Mouse (Mus musculus) T-helper 17 cell (primary cell): ENCODE measurements at regions not wholly inside any gene's neighbourhood (a gene's known extent, or its start where the extent isn't known, plus 50 kb on each side); places are given as distances from the start of the nearest gene placed in this dataset.

Experiments used
- in situ Hi-C, 2 experiments: fragments of 300-600 bp; cut with MboI, MseI; formaldehyde crosslinking; loops; 1 replicate in 1 of 2; 2 replicates in 1 of 2; pipeline ENCODE4 v1.15.1; 2025; ENCODE audit warnings: high pct_unique_total_duplicates in 2 of 2

DNA sequence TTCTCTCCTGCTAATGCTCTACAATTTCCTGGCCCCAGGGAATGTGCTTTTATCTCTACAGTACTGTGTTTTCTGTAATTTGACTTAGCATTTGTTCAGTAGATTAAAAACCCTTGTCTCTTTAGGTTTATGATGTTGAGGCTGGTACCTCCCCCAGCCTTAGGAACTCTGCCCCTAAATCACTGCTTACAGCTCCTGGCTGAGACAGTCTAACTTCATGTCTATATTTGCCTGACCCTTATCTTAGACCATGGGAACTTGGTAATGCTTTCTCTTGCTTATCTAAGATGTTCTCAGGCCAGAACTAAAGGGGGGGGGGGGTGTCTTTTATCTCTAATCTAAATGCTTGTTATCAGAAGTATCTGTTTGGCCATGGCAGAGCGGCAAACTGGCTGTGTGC, 160.1 kb upstream of the Mmadhc start:
- in situ Hi-C loops: no loop called here

DNA sequence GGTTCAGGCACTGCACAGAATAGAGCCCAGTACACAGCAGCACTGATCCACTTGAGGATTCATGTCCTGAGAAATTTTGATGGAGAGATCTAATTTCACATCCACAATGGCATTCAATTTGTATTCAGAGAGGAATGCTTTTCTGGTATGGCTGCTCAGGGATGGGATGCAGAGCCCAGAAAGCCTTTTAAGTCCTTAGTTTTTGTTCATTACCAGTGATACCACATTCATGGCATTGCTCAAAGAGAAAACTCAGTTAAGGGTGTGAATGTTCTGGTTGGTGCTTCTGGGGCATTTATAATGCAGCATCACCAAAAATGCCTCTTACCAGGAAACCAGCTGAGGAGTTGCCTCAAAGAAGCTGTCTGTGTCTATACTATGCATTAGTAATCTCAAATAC, 151.5 kb upstream of the Mmadhc start:
- in situ Hi-C loops: loop anchor here in 1 of 2 experiments (10.0 kb wide), 1 partner anchor 1043 kb away; no protein-coding TSS in a partner anchor

DNA sequence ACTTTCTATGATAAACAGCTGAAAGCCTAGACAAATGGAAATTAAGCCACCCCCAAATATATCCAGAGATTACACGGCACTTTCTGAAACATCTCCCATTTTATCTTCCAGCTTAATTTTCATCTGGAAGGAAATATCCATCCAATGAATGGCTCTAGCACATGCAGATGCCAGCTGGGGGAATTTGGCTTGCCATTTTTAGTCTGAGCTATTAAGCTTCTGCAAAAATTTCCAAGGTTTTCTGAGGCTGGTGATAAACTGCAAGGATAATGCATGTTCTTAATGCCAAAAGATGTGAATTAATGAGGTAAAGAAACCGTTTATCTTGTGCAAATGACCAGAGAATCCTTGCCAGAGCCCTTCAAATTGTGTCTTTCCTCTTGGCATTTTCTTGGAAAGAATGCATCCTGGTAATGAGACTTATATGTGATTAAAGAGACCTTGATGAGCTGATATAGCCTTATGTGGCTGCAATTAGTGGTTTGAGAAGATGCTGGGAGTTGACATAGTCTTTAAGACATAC, 149.4 kb upstream of the Mmadhc start:
- in situ Hi-C loops: loop anchor here in 1 of 2 experiments (10.0 kb wide), 1 partner anchor 1041 kb away; no protein-coding TSS in a partner anchor

GRCm38 (mm10) chr2:50440333-50440732, 143.7 kb upstream of the Mmadhc start:
- in situ Hi-C loops: loop anchor here in 1 of 2 experiments (10.0 kb wide), 1 partner anchor 1036 kb away; no protein-coding TSS in a partner anchor

DNA sequence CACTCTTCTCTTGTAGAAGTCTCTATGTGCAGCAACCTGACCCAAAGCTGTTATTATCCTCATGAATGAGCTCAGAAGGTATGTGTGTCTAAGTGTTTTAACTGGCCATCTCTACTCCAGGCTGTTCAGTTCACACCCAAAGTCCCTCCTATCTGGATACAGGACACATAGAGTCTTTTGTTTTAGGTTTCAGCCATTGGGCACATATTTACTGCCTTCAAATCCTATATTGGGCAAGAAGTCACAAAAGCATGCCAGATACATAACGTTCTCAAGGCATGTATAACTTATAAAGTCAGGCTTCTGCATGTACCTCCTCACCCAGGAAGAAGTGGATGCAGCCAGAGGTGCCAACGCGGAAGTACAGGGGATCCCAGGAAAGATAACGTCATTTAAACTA, 136.6 kb upstream of the Mmadhc start:
- in situ Hi-C loops: no loop called here

DNA sequence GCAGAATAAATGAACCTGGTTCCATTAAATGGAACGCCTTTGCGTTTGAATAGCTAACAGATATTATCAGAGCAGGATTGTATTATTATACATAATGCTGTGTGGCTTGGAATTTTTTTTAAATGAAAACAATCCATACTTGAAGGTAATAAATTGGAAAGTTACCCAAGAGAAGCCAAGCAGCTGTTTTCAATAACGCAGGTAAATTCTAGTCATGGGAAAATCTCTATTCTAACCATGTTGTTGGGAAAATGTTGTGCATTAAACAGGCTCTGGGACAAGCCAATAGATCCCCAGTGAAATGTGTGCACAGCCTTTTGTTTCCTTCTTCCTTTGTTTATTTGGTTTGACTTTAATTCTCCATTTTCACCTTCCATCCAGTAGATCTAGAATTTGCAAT, 128.6 kb upstream of the Mmadhc start:
- in situ Hi-C loops: no loop called here

DNA sequence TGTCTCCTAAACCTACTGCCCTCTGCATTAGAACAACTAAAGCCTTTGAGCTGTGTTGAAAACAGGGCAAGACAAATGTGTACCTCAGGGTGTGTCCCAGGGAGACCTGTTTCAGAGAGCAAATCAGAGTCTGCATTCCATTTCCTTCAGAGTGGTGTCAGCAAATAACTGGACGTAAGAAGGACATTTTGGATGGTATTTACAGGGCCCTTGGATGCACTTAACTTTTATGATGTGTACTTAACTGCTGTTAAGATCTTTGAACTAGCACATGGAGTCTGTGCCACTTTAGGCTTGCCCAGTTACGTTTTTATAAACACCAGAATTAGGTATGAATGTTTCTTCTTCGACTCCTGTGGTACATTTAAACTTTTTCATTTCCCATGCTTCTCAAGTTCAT, 123.0 kb upstream of the Mmadhc start:
- in situ Hi-C loops: no loop called here

- in situ Hi-C loops: no loop called here
Observed at GRCm38 (mm10) chr2:50417643-50418042, 121.0 kb upstream of the Mmadhc start.

DNA sequence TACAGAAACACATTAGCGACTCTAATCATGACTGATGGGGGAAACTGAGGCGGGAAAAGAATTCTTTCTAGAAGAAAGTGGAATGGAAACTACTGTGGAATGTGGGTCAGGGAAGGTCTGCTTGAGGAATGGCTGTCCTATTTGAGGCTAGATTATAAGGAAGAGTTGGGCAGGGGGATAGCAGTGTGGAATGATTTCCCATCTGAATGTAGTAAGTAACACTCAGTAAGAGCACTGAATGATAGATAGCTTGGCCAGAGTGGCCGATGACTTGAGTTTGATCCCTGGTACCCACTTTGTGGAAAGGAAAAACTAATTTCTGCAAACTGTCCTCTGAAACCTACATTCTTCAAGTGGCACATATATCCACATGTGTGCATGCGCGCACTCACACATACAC, 120.5 kb upstream of the Mmadhc start:
- in situ Hi-C loops: no loop called here

DNA sequence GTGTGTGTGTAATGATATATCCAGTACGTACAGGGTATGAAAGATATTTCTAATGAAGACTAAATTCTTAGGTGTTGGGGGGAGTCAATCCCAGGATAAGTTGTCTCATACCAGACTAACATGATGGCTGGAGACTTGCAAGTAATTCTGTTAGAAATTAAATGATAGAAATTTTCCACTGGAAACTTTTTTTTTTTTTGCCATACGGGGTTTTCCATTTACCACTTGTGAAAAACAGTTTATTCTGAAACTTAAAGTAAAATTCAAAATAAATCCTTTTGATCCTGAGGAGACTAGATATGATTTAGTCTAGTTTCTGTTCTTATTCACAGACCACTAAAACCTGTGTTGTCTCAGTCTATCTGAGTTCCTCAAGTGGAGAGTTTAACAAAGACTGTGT, 119.5 kb upstream of the Mmadhc start:
- in situ Hi-C loops: no loop called here

- in situ Hi-C loops: no loop called here
Observed at GRCm38 (mm10) chr2:50405932-50406331, 109.3 kb upstream of the Mmadhc start.

- in situ Hi-C loops: no loop called here
Observed at GRCm38 (mm10) chr2:50403106-50403505, 106.5 kb upstream of the Mmadhc start.

DNA sequence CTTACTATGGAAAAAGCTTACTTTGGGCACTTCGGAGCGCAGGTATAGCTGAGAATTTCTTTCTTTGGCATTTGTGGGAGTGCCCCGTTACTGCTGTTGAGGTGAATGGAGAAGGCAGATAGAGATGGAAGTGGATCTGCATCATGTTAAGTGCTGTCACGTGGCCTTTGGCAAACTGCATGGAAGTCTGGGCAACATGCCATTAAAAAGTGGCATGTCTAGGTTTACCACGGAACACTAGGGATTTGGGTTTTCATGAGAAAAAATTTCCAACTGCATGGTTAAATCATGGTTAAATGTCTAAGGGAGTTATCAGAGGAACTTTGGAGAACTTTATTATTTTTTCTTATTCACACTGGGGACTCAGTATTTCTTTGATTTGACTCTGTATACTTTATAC, 102.0 kb upstream of the Mmadhc start:
- in situ Hi-C loops: no loop called here

DNA sequence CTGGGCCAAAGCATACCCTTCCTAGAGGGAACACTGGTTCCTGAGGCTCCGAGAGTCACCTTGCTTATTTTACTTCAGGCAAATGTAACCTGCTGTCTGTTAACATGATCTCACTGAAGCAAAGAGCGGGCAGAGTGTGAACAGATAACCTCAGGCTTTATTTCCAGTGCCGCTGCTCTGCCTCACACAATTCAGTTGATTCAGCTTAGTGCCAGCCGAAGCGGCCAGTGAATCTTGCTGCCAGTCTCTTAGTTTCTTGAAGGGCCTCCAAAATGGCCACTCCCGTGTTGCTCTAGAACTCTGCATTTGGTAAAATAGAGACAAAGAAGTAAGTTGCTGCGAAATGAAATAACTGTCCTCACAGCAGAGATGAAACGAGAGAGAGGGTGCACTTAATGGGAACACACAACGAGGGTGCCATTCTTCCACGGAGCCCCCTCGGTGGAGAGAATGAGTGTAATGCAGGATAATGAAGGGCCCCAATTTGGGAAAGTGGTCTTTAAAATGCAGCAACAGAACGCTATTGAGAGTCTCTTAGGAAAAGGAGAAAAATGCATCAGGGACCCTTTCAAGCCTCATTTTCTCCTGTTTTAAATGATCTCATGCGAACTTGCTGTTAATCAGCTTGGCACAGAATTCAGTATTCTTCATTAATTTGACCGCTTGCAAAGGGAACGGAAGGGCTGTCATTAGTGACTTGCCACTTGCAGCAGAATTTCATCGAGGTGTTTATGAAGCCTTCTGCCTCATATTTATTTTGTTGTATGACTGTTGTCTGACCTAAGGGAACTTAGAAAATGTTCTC, 81.2 kb upstream of the Mmadhc start:
- in situ Hi-C loops: no loop called here

GRCm38 (mm10) chr2:50373626-50374025, 77.0 kb upstream of the Mmadhc start:
- in situ Hi-C loops: no loop called here

DNA sequence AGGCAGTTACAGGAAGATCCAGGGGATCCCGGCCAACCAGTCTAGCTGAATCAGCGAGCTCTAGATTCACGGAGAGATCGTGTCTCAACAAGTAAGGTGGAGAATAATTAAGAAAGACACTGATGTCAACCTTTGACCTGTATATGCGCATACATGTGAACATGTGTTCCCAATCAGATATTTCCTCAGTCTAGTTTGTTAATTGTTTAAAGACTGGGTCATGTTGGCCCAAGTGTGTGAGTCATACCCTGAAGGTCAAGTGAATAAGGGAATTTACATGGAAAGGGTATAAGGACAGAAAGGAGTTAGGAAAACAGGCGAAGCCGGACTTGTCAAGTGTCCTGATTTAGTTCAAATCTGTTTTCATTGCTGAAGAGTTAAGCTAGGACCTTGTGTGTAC, 76.4 kb upstream of the Mmadhc start:
- in situ Hi-C loops: no loop called here

GRCm38 (mm10) chr2:50368831-50369230, 72.2 kb upstream of the Mmadhc start:
- in situ Hi-C loops: no loop called here

DNA sequence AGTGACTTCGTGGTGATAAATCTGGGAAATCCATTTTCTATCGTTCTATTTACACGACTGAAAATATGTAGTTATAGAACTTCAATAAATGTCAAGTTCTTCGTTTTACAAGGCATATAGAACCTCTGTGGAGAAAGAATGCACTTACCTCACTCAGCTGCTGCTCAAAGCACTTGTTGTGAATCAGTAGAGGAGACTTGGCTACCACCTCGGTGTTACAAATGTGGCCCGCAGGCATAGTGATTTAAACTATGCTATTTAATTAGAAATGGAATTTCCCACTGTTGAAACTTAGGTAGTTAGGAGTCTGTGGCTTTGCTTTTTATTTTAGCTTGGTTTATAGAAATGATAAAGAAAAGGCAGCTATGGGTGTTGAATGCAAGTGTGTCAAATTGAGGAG, 71.8 kb upstream of the Mmadhc start:
- in situ Hi-C loops: no loop called here

- in situ Hi-C loops: no loop called here
Observed at GRCm38 (mm10) chr2:50365221-50365620, 68.6 kb upstream of the Mmadhc start.

DNA sequence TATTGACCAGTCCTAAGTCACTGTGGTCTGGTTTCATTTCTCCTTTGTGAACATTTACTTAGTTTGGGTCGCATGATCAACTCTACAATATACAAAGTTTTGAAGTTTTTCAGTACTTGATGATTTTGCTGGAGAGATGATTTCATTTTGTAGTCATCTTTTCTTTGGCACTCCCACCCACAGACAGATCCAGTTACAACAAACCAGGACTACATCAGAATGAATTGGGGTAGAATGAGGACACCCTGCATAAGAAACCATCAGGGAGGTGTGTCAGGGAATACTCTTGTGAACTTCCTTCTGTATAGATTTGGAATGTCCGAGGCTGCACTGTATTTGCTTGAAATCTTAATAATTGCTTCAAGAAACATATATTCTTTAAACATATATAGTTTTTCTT, 59.5 kb upstream of the Mmadhc start:
- in situ Hi-C loops: no loop called here

DNA sequence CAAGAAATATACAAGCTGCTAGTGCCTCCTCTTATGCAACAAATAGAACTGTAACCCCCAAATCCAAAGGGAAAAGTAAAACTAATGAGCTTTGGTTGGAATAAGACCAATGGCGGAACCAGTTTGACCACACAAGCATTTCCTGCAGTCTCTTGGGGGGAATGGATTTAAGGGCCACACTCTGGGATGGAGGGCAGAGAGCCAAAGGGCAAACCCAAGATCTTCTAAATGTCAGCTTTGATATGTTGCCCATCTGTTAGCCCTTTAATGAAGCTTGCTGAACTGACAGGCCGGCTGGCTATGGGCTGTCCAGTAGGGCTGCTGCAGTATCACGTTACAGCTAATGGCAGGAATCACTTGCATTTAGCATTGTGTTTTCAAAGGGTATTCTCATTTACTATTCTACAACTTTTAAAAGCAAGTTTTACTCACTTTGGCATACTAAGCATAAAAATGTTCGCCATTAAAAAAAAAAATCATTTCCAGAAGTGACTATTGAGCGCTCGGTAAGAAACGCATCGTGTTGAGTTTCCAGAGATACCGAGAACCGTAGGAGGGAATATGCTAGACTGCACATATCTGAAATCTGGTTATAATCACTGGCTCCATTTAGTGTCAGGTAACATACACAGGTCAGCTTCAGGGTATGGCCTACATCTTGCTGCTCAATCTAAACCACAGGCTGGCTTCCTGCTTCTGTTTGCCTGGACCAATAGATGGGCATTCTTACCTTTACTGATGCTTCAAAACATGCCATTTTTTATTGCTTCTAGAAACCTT, 51.1 kb upstream of the Mmadhc start:
- in situ Hi-C loops: no loop called here
